Mouse (Mus musculus): ENCODE measurements around the gene Irx5. TPM values are rescaled to one million over a fixed set of nuclear protein-coding genes. Genes with fewer than 3 reads are reported as not detected.

The Irx5 gene
- 4.1 and 5.8 TPM in 2 replicates for polyA plus RNA-seq (2011; ENCODE audit: insufficient read length, low read depth, missing spikeins)

DNA sequence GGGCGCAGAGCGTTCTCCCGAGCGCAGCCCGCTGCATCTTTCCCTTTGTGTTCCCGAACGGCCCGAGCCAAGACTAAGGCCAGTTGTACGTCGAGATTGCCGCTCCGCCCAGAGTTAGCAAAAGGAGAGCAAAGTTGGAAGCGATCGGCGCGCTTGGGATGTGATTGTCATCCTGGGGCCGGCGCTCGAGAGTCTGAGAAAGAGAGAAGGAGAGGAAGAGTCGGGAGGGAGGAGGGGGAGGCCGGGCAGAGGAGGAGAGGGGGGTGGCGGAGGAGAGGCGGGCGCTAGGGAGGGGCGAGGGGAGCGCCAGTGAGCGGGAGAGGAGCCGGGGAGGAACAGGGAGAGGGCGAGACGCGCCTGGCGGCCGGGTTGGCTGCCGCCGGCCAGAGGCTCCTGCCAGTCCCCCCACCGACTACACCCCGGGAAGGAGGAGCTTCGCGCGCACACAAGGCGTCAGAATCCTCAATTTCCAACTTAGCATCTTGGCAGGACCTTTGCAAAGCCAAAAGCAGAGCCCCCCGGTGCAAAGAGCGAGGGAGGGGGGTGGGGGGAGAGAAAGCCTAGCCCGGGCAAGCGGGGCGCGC, at the start of gene Irx5:
Irx5 (plus strand) TSS at position 228 of the 584 bp plus-strand sequence.
- H3K27ac ChIP-seq (ENCODE audit: insufficient read depth, low read length), result peak within 1 kb of the TSS; percentile 77
- TF ChIP-seq POLR2A (IDR thresholded peaks at IDR 0.05; ENCODE audit: low read depth, low read length) (peak; percentile 75), CTCF (IDR thresholded peaks at IDR 0.05; ENCODE audit: borderline replicate concordance, insufficient read depth, low read length) (no peak)
- peak within 1 kb of the TSS; percentile 66 for H3K4me3 ChIP-seq (ENCODE audit: insufficient read depth, low read length)
- H3K4me1 ChIP-seq (ENCODE audit: control insufficient read depth, insufficient read depth, low read length), result no peaks in the 10 kb centered on the region

DNA sequence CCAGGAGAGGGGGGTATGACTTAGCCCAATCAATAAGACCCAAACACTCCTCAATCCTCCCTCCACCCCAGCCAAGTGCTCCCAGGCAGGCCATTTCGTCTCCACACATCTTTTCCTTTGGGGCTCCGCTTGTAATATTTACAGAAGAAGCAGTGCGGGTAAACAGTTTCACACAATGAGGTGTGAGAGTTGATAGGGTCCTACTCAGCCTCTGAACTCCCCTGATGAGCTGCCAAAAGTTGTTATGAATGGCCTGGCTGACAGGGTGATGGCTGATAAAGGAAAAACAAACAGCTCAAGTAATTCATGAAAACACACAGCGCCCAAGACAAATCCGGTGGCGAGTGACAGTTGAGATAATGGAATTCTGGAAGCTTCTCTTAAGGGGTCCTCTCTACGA, 45.2 kb upstream of the Irx5 start:
- TF ChIP-seq CTCF (IDR thresholded peaks at IDR 0.05; ENCODE audit: borderline replicate concordance, insufficient read depth, low read length) (no peak), POLR2A (IDR thresholded peaks at IDR 0.05; ENCODE audit: low read depth, low read length) (no peak)
- no peak overlapping the region for H3K4me3 ChIP-seq (ENCODE audit: insufficient read depth, low read length)
- no peaks in the 10 kb centered on the region for H3K4me1 ChIP-seq (ENCODE audit: control insufficient read depth, insufficient read depth, low read length)
- no peak overlapping the region for H3K27ac ChIP-seq (ENCODE audit: insufficient read depth, low read length)

DNA sequence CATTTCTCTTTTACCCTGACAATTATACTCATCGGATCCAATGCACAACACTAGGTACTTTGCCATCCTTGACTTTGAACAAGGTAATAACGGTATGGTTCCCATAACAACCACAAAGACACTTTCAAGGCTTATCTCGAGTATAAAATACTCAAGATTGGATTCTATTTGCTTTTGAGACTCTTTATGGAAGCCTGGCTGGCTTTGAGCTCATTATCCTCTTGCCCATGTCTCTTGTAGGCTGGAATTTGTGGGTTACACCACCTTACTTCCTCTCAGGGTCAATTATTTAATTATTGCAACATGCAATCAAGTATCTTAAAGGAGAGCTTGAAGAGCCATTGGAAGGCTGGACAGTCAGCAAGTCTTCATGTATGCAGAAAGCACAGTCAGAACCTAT, 43.7 kb upstream of the Irx5 start:
- H3K4me3 ChIP-seq (ENCODE audit: insufficient read depth, low read length), result no peak overlapping the region
- TF ChIP-seq POLR2A (IDR thresholded peaks at IDR 0.05; ENCODE audit: low read depth, low read length) (no peak), CTCF (IDR thresholded peaks at IDR 0.05; ENCODE audit: borderline replicate concordance, insufficient read depth, low read length) (no peak)
- no peaks in the 10 kb centered on the region for H3K4me1 ChIP-seq (ENCODE audit: control insufficient read depth, insufficient read depth, low read length)
- no peak overlapping the region for H3K27ac ChIP-seq (ENCODE audit: insufficient read depth, low read length)

DNA sequence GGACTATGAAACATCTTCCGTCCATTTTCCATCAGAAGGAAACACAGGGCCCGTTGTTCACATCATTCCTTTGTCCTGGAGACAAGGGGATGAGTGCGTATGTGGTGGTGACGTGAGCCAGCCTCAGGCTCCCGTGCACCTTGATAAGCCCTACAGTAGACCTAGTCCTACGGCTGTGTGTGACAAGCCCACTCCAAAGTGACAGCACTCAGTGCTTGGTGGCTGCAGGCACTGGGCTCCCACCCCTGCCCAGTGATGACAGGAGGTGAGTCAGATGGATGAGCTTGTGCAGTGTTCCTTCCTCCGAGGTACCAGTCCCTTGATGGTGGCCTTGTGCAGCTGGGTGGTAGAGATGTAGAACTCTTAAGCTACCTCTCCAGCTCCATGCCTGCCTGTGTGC, 33.7 kb upstream of the Irx5 start:
- no peak overlapping the region for H3K27ac ChIP-seq (ENCODE audit: insufficient read depth, low read length)
- no peak for TF ChIP-seq CTCF (IDR thresholded peaks at IDR 0.05; ENCODE audit: borderline replicate concordance, insufficient read depth, low read length)
- TF ChIP-seq POLR2A (IDR thresholded peaks at IDR 0.05; ENCODE audit: low read depth, low read length), result no peak
- no peak overlapping the region for H3K4me3 ChIP-seq (ENCODE audit: insufficient read depth, low read length)
- no peaks in the 10 kb centered on the region for H3K4me1 ChIP-seq (ENCODE audit: control insufficient read depth, insufficient read depth, low read length)

DNA sequence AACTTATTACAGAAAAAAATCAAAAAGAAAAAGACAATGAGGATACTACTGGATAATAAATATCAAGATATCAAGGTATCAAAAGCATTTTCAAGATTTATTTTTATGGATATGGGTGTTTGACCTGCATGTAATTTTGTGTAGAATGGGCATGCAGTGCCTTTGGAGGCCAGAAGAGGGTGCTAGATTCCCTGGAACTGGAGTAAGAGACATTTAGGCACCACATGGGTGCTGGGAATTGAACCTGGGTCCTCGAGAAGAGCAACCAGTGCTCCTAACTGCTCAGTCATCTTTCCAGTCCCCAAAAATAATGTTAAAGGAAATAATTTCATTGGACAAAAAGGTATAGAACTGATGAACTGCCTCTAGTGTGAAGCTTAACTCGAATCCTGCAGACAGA, 30.2 kb upstream of the Irx5 start:
- Histone ChIP-seq H3K4me3 (ENCODE audit: insufficient read depth, low read length) (no peak overlapping the region), H3K4me1 (ENCODE audit: control insufficient read depth, insufficient read depth, low read length) (no peaks in the 10 kb centered on the region), H3K27ac (ENCODE audit: insufficient read depth, low read length) (no peak overlapping the region)
- TF ChIP-seq CTCF (IDR thresholded peaks at IDR 0.05; ENCODE audit: borderline replicate concordance, insufficient read depth, low read length) (no peak), POLR2A (IDR thresholded peaks at IDR 0.05; ENCODE audit: low read depth, low read length) (no peak)

DNA sequence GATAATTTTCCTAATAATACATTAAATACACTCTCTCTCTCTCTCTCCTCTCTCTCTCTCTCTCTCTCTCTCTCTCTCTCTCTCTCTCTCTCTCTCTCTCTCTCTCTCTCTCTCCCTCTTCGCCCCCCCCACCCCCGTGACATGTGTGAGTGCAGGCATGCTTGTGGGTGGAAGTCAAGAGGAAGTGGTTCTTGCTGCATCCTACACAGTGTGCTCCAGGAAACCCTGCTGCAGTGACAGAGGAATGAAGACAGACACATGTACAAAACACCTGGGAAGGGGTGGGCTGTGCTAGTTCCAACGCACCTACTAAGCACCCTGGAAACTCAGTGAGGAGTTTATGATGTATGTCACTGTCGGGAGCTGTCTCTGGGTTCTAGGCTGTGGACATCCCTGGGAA, 28.2 kb upstream of the Irx5 start:
- TF ChIP-seq POLR2A (IDR thresholded peaks at IDR 0.05; ENCODE audit: low read depth, low read length) (no peak), CTCF (IDR thresholded peaks at IDR 0.05; ENCODE audit: borderline replicate concordance, insufficient read depth, low read length) (no peak)
- no peak overlapping the region for H3K4me3 ChIP-seq (ENCODE audit: insufficient read depth, low read length)
- H3K27ac ChIP-seq (ENCODE audit: insufficient read depth, low read length), result no peak overlapping the region
- H3K4me1 ChIP-seq (ENCODE audit: control insufficient read depth, insufficient read depth, low read length), result no peaks in the 10 kb centered on the region

DNA sequence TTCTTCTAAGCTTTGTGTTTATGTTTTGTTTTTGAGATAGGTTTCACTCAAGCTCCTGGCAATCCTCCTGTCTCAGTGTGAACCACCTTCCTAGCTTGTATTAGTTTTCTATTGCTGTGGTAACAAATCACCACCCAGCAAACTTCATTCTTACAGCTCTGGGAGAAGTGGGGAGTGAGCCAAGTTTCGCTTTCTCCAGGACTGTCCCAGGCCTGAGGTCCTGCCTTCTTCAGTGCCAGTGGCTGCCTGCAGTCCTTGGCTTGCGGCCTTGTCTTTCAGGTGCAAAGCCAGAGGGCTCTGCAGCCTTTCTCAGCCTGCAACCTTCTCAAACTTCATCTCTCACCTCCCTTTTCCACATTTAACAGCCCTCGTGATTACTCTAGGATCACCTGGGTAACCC, 25.6 kb upstream of the Irx5 start:
- no peak overlapping the region for H3K27ac ChIP-seq (ENCODE audit: insufficient read depth, low read length)
- TF ChIP-seq CTCF (IDR thresholded peaks at IDR 0.05; ENCODE audit: borderline replicate concordance, insufficient read depth, low read length) (no peak), POLR2A (IDR thresholded peaks at IDR 0.05; ENCODE audit: low read depth, low read length) (no peak)

DNA sequence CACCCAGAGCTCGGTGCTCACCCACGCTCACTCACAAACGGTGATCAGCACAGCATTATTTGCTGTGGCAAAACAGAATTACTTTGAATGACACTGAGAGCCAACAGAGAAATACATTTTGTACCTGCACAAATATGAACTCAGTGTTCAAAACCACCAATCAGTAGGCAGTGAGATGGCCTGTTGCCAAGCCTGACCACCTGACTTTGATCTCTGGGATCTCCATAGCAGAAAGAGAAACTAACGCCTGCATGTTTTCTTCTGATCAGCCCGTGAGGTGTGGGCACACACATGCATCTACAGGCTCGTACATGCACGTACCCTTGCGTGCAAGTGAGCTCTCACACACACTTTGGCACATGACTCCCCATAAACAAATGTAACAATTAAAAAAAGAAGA, 24.0 kb upstream of the Irx5 start:
- Histone ChIP-seq H3K27ac (ENCODE audit: insufficient read depth, low read length) (no peak overlapping the region), H3K4me1 (ENCODE audit: control insufficient read depth, insufficient read depth, low read length) (no peaks in the 10 kb centered on the region)
- no peak for TF ChIP-seq POLR2A (IDR thresholded peaks at IDR 0.05; ENCODE audit: low read depth, low read length)
- no peak for TF ChIP-seq CTCF (IDR thresholded peaks at IDR 0.05; ENCODE audit: borderline replicate concordance, insufficient read depth, low read length)

More for the DNA sequence above, 25.6 kb upstream of the Irx5 start:
- Histone ChIP-seq H3K4me1 (ENCODE audit: control insufficient read depth, insufficient read depth, low read length) (no peaks in the 10 kb centered on the region), H3K4me3 (ENCODE audit: insufficient read depth, low read length) (no peak overlapping the region)

DNA sequence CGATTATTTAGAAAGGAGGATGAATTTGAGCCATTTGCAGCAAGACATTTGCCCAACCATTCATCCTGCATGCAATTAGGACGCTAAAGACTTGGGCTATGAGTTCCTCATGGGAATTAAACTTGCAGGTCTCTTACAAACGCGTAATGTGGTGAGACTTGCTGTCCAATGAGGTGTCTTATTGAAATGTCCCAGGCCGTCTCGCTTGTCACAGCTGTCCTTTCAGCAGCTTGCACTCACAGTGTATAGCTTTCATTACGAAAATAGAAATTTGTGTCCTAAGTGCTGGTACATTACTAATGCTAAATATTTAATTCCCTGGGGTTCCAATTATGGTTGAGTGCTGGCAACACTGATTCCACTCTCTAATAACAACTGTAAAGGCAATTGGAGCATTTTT, 22.3 kb upstream of the Irx5 start:
- Histone ChIP-seq H3K4me3 (ENCODE audit: insufficient read depth, low read length) (no peak overlapping the region), H3K4me1 (ENCODE audit: control insufficient read depth, insufficient read depth, low read length) (no peaks in the 10 kb centered on the region), H3K27ac (ENCODE audit: insufficient read depth, low read length) (no peak overlapping the region)
- TF ChIP-seq CTCF (IDR thresholded peaks at IDR 0.05; ENCODE audit: borderline replicate concordance, insufficient read depth, low read length) (no peak), POLR2A (IDR thresholded peaks at IDR 0.05; ENCODE audit: low read depth, low read length) (no peak)

More for the DNA sequence above, 24.0 kb upstream of the Irx5 start:
- H3K4me3 ChIP-seq (ENCODE audit: insufficient read depth, low read length), result no peak overlapping the region

DNA sequence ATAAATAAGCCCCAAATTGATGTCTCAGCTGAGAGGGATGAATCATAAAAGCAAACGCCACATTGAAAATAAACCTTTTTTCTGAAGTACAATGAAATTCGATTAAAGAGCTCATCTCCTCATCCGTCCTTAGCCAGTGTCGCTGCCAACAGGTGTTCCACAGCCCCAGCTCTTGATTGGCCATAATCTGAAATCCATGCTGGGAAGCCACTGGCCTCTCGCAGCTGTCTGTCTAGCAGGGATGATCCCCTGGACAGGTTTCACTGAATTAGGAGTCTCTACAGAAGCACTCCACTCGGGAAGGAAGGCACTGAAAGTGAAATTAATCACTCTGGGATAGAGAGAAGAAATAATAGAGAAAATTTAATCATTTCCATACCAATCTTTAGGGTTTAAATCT, 21.4 kb upstream of the Irx5 start:
- no peak overlapping the region for H3K27ac ChIP-seq (ENCODE audit: insufficient read depth, low read length)
- H3K4me1 ChIP-seq (ENCODE audit: control insufficient read depth, insufficient read depth, low read length), result no peaks in the 10 kb centered on the region
- TF ChIP-seq CTCF (IDR thresholded peaks at IDR 0.05; ENCODE audit: borderline replicate concordance, insufficient read depth, low read length), result no peak
- TF ChIP-seq POLR2A (IDR thresholded peaks at IDR 0.05; ENCODE audit: low read depth, low read length), result no peak
- no peak overlapping the region for H3K4me3 ChIP-seq (ENCODE audit: insufficient read depth, low read length)
